Mouse (Mus musculus) left cerebral cortex, postnatal 10 days (tissue): ENCODE results near the gene Bicdl1. TPM values are rescaled to one million over a fixed set of nuclear protein-coding genes. Genes with fewer than 3 reads are reported as not detected.
A peak's percentile ranks its signal among the peaks of the same experiment; 100 is the strongest.

ENCODE experiments used
- DNase-seq, 2 experiments: peaks; one replicate each; pipeline ENCODE4 v3.0.0; 2021 to 2022; ENCODE audit warnings: low spot score in 2 of 2, mixed read lengths in 1 of 2; ENCODE audit errors: extremely low spot score in 1 of 2
- intact Hi-C: fragments of 180-260 bp; cut with DNase I; formaldehyde crosslinking; loops from one replicate; pipeline ENCODE4 v1.15.1; 2025
- total RNA-seq, 2 experiments: library from RNA; stranded (reverse); gene quantifications; 2 replicates each; pipeline ENCODE4 v1.2.3; 2021

The Bicdl1 gene
- total RNA-seq, 2 experiments from 2014 or later = 120 to 129 TPM

DNA sequence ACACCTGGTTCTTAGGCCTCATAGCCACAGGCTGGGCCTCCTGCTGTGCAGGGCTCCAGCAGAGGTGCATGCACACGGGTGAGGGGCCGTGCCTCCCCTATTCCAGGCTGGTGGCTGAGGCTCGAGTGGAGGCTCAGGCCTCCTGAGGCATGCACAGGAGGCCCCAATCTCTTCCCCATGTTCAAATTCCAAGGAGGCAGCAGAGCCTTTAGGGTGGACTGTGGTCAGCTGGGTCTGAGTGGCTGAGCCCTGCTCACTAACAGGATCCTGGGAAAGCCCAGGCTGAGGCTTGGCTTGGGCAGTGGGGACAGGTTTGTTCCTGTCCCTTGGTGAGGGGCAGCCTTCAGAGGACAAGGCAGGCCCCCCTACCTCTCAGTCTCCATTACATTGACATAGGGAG, 82.5 kb downstream of the Bicdl1 start:
- DNase-seq = no peak
- intact Hi-C loops = no loop called here

DNA sequence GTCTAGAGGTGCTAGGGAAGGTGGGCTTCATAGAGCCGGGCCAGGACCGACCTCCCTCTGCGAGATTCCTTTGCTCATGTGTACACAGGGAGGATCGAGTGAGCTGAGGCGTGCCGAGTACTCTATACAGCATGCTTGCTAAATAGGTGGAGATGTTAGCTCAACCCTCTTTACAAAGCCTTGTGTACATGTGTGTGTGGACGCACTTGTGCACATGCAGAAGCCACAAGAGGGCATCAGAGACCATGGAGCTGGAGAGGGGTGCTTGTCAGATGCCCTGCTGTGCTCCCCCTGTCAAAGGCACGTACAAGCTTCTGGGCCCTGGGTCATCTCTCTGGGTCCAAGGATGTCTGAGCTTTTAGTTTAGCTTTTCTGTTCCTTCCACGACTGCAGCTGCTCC, 87.2 kb downstream of the Bicdl1 start:
- intact Hi-C loops = no loop called here
- DNase-seq = no peak

GRCm38 (mm10) chr5:115635536-115635935, 95.9 kb downstream of the Bicdl1 start:
- DNase-seq = no peak
- intact Hi-C loops = no loop called here

DNA sequence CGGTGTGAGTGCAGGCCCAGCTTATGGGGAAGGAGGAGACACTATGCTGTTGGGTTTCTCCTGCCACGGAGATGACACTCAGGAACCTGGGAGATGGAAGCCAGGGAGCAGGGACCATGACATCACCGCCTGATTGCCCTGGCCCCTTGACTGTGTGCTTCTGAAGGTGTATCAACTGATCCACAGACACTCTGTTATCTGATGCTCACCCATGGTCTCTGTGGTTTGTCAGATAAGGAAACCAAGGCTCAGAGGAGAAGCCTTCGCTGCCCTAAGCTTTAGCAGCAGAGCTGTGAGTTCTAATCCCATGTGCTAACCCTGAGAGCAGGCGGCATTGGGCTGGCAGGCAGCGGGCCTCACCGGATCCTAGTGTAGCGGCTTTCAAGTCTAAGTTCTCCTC, 97.4 kb downstream of the Bicdl1 start:
- no peak for DNase-seq
- intact Hi-C loops = no loop called here

GRCm38 (mm10) chr5:115633060-115633459, 98.4 kb downstream of the Bicdl1 start:
- DNase-seq = no peak
- intact Hi-C loops = no loop called here

DNA sequence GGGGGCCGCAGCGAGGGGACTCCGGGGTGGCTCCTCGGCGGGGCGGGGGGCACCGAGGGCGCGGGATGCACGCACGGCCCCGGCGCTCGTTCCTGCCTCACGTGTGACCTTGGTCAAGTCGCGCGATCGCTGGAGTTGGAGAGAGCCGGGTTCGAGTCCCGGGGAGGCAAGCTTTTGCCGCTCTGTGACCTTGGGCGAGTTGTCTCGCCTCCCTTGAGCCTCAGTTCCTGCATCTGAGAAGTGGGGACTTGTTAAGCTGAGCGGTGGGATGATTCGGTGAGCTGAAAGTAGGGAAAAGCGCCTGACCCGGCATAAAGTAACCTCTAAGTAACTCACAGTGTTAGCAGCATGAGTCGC, 99.1 kb downstream of the Bicdl1 start:
- intact Hi-C loops = no loop called here
- DNase-seq = peak in 1 of 2 experiments; percentile 73

DNA sequence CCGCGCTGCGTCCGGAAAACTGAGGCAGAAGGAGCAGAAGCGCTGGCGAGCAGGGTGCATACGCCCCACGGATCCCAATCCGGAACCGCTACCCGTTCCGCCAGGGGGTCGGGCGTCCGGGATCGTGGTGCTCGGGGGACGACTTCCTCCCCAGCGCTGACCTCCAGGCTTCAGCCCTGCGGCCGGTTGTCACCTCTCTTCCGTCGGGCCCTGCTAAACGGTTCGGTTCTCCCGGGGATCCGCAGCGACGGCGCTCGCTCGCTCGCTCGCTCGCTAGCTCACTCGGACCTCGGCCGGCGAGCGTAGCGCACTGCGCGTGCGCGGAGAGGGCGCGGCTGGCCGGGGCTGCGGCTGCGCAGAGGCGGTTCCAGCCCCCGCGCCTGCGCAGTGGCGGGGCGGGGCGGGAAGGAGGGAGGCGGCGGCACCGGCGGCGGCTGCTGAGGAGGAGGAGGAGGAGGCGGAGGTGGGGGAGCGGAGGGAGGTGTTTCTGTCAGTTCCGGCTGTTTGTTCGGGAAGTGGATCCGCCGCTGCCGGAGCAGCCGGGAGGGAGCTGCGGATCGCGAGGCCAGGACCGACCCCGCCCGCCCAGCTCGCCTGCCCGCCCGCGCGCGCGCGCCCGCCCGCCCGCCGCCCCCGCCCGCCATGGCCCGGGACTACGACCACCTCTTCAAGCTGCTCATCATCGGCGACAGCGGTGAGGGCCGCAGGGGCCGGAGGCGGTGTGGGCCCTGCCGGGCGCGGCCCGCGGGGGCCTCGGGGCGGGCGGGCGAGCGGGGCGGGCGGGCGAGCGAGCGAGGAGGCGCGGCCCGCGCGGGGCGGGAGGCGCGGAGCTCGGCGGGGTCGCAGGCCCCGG, 99.7 kb downstream of the Bicdl1 start, which contains the start of gene Rab35:
Gene Rab35, plus strand, starts transcription at position 404 of the 853 bp plus-strand sequence.
- peak; percentile 86 to 96 for DNase-seq

GRCm38 (mm10) chr5:115630291-115630690, 101.1 kb downstream of the Bicdl1 start:
- intact Hi-C loops = no loop called here
- no peak for DNase-seq

More for the DNA sequence above, 99.7 kb downstream of the Bicdl1 start, which contains the start of gene Rab35:
- intact Hi-C loops = no loop called here

DNA sequence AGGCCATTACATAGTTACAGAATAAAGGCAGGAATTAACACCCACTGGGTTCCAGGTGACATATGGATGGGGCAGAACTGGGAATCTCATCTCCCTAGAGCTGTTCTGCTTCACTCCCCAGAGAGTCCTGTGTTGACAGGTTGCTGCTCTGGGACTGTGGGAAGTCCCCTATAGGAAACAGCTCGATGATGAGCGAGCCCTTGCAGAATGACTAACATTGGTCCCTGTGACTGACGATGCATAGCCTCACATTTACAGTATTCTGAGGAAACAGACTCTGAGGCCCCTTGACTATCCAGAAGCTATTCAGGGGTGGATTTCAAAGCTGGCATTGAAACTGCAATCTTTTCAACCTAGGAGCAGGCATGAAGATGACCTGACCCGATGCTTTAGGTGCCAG, 101.7 kb downstream of the Bicdl1 start:
- intact Hi-C loops = no loop called here
- DNase-seq = no peak

GRCm38 (mm10) chr5:115628083-115628482, 103.3 kb downstream of the Bicdl1 start:
- no peak for DNase-seq
- intact Hi-C loops = no loop called here

GRCm38 (mm10) chr5:115626237-115626886, 105.1 kb downstream of the Bicdl1 start:
- intact Hi-C loops = no loop called here
- DNase-seq = no peak

GRCm38 (mm10) chr5:115623694-115624440, 107.6 kb downstream of the Bicdl1 start:
- intact Hi-C loops = no loop called here

GRCm38 (mm10) chr5:115622686-115623085, 108.7 kb downstream of the Bicdl1 start:
- intact Hi-C loops = no loop called here
- no peak for DNase-seq

More at GRCm38 (mm10) chr5:115623694-115624440, 107.6 kb downstream of the Bicdl1 start:
- DNase-seq = no peak

GRCm38 (mm10) chr5:115619690-115620089, 111.7 kb downstream of the Bicdl1 start:
- intact Hi-C loops = no loop called here
- no peak for DNase-seq

DNA sequence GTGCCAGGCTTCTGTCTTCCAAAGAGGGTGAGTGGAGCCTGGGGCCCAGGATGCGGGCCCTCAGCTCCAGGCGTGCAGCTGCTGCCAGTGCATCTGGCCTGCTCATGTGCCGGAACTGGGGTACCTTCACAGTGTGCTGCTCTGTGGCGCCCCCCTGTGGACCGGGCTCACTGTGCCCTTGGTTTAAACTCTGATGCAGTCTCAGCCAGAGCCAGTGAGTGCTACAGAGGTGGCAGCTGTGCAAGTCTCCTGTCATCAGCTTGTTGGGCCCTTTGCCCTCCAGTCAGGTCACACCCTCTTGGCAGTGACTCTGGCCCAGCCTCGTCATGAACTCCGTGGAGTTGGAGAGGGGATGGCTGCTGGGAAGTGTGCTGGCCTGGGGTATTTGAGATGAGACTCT, 116.5 kb downstream of the Bicdl1 start:
- intact Hi-C loops = loop anchor here (5.0 kb wide), 1 partner anchor 38 kb away; no protein-coding TSS in a partner anchor
- DNase-seq = no peak

GRCm38 (mm10) chr5:115613332-115613731, 118.1 kb downstream of the Bicdl1 start:
- DNase-seq = no peak
- intact Hi-C loops = loop anchor here (5.0 kb wide), 1 partner anchor 36 kb away; no protein-coding TSS in a partner anchor

DNA sequence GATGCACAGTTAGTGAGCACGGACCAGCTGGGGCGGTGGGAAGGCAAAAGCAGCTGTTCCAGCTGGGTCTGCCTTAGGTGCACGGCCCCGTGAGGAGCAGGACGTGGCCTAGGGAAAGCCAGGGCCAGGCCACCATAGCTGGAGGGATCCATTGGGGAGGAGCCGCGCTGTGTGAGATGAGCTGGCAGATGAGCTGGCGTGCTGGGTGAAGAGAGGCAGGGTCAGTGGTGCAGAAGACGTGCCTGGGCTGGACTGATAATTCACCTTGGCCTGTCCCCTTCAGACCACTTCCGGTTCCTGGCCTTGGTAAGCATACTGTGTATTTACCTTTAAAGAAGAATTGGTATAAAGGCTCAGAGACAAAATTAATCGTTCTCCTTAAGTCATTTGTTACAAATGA, 119.9 kb downstream of the Bicdl1 start:
- DNase-seq = no peak
- intact Hi-C loops = loop anchor here (5.0 kb wide), 1 partner anchor 34 kb away; no protein-coding TSS in a partner anchor

- no peak for DNase-seq
- intact Hi-C loops = no loop called here
These were observed 127.9 kb downstream of the Bicdl1 start for GRCm38 (mm10) chr5:115603561-115603960.
